Mouse (Mus musculus): Measurements from ENCODE around the gene Txnrd2.

Txnrd2 gene

DNA sequence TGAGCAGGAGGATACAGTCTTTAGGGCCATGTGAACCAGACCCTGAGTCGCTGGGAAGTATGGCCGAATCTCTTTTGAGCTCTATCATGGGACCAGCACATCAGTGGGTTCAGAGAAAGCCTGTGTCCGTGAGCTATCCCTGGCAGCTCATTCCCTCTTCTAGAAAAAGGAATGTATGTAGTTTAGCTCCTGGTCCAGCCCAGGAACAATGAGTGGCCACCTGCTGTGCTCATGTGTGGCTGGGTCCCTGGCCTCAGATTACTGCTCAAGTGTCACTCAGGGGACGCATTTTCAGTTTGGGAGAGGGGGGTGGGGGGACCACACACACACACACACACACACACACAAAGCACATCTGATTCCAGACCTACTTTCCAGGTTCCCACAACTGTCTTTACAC is 46.2 kb downstream of the Txnrd2 start:
- in situ Hi-C loops (cut with MboI; ENCODE audit: unreplicated experiment in 2 of 2), result no loop called here

DNA sequence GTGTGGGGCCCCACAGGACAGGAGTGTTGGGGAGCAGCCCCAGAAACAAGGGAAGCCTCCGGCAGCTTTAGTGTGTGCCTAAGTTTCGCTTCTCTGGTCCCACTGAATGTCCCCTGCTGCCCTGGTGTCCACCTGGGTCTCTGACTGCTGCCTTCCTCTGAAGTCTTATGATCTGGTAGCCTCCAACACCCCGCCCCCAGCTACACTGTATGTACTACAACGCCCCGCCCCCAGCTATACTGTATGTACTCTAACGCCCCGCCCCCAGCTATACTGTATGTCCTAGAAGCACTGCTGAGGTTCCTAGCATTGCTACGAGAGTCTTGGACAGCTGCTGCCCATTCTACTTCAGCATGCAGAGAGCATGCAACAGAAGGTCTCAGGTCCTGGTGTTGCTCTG is 46.8 kb downstream of the Txnrd2 start:
- in situ Hi-C loops (cut with MboI; ENCODE audit: unreplicated experiment in 2 of 2), result no loop called here

DNA sequence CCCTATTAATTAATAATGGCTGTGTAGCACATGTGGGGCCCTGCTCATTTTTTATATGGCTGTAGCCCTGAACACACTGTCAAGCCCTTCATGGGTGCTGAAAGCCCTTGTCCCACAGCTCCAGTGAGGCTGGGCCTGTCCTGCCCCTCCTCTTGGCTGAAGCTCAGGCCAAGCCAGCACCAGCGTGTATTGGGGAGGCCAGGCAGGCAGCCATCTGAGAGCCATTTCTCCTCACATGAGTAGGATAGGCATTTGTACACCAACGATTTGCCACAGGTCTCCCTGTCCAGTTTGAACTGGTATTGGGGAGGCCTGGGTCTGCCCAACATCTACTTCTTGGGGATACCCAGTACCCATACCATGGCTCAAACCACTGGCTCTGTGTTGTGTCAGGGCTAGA is 47.8 kb downstream of the Txnrd2 start:
- in situ Hi-C loops (cut with MboI; ENCODE audit: unreplicated experiment in 2 of 2), result no loop called here

DNA sequence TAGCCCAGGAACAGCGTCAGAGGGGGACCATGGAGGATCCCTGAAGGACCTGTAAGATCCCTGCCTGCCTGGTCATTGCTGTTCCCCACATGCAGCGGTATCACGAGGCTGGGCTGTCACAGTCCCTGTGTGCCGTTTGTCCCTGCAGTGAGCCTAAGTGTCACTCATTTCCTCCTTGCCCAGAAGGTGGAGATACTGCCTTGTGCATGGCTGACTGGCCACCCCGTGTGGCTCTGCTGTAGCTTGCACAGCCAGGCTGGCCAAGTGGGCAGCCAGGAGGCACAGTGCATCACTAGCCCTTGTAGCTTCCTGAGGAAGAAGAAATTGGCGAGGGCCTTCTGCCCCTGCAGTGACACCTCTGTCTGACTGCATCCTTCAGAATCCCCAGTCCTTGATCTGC is 51.8 kb downstream of the Txnrd2 start:
- in situ Hi-C loops (cut with MboI; ENCODE audit: unreplicated experiment in 2 of 2), result no loop called here

DNA sequence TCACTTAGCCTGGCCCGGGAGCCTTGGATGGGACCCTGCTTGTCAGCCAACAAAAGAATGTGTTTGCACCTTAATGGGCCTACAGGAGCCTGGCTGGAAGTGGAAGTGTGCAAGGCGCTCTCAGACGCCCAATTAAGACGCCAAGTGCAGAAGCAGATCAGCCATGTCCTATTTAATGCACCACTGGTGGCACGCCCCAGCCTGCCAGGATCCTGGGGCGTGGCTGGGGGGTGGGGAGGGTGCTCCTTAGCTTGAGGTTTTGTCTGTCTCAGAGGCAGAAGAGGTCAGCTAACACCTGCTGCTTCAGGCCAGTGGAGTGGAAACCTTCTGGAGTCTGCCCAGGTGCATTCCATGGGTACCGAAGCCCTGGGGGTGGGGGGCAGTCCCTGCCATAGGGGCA is 53.5 kb downstream of the Txnrd2 start:
- in situ Hi-C loops (cut with MboI; ENCODE audit: unreplicated experiment in 2 of 2), result no loop called here

DNA sequence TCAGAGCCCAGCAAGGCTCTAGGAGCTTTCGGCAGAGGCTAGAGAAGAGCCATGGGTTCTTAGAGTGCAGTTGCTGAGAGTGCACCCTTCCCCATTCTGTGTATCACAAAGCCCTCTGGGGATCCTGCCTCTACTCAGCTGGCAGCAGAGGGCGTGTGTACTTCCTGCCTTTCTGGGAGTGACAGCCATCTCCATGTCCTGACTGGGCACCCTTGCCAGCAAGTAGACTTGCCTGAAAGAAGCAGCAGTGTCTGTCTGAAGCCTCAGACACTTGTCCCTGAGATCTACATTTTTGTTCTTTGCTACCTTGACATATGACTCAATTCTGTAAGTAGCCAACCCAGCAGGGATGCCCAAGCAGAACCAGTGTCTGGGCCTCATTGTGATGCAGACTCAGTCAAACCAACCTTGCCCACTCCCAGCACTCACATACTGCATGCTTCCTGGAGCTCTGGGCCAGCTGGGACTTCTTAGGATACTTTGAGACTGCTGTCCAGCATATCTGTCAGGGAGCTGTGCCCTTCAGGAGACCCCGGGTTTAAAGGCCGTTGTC is 54.8 kb downstream of the Txnrd2 start:
- in situ Hi-C loops (cut with MboI; ENCODE audit: unreplicated experiment in 2 of 2), result no loop called here

DNA sequence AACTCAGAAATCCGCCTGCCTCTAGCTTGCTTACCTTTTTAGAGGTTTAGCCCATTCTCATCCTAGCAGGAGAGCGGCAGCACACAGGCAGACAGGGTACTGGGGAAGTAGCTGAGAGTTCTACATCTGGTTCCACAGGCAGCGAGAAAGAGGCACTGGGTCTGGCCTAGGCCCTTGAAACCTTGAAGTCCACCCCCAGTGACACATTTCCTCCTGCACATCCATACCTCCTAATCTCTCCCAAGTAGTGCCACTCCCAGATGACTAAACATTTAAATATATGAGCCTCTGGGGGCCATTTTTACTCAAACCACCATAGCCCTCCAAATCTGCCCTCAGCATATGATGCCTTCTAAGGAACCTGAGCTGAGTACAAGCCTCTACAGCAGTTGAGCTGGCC is 56.2 kb downstream of the Txnrd2 start:
- in situ Hi-C loops (cut with MboI; ENCODE audit: unreplicated experiment in 2 of 2), result no loop called here

DNA sequence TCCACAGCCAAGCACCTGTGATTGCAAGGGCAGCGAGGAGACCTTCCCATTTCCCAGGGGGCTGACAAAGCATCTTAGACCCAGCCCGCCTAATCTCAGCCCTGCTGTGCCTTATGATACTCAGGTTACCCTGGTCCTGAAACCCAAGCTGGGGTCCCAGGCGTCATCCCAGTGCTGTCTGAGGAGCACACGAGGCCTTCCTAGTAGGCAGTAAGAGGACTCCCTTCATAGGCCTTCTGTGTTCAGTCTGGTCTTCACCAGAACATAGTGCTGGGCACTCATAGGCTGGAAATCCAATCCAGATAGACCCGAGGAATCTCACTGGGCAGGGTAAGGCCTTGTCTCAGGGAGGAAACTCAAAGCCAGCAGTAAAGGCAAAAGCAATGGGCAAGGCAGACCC is 57.7 kb downstream of the Txnrd2 start:
- in situ Hi-C loops (cut with MboI; ENCODE audit: unreplicated experiment in 2 of 2), result no loop called here

DNA sequence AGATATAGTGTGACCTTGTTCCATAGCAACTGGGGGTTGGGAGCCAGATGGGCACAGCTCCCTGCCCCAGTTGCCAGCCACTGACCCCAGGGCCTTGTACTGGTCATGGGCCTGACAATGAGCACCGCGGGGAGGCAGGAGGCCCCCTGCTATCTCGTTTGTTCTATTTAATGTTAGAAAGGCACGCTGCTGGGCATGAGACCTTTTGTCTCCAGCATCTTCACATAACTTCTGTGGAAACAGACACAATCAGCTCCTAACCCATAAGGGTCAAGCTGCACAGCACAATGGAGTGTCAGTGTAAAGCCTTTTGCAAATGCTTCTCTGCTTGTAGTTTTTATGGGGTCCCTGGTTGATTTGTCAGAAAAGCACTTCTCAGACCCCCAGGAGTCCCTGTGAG is 58.2 kb downstream of the Txnrd2 start:
- in situ Hi-C loops (cut with MboI; ENCODE audit: unreplicated experiment in 2 of 2), result no loop called here

DNA sequence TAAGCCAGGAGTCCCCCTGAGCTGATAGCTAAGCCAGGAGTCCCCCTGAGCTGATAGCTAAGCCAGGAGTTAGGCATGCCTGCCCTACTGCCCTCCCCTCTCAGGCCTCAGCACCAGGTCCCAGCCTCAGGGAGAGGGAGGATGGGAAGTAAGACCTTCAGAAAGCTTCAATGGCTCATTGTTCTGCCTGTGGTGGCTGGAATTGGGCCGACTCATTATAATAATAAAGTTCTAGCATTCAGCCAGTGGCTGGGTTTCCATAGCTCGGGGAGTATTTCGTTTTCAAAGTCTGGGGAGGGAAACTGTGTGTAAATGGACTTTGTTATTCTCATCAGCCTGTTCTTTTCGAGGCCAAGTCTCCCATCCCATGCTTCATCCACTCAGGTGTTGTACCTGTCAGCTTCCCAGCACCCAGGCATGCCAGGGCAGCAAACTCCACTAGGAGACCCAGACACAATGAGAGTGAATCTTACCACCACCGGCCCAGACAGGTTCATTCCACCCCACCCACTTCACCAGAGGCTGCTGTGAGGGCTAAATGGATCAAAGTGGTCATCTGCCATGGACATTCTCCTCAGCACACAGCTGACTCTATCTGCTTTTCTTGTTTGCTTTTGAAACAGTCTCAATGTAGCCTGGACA is 58.7 kb downstream of the Txnrd2 start:
- in situ Hi-C loops (cut with MboI; ENCODE audit: unreplicated experiment in 2 of 2), result no loop called here

DNA sequence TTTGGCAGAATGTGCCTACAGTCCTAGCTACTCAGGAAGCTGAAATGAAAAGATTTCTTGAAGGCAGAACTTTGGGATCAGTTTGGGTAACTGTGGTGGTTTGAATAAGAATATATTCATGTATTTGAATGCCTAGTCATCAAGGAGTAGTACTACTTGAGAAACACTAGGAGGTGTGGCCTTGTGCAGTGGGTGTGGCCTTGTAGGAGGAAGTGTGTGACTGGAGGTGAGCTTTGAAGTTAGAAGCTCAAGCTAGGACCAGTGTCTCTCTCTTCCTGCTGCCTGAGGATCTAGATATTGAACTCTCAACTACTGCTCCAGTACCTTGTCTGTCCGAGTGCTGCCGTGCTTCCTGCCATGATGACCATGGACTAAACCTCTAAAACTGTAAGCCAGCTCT is 59.9 kb downstream of the Txnrd2 start:
- in situ Hi-C loops (cut with MboI; ENCODE audit: unreplicated experiment in 2 of 2), result no loop called here

DNA sequence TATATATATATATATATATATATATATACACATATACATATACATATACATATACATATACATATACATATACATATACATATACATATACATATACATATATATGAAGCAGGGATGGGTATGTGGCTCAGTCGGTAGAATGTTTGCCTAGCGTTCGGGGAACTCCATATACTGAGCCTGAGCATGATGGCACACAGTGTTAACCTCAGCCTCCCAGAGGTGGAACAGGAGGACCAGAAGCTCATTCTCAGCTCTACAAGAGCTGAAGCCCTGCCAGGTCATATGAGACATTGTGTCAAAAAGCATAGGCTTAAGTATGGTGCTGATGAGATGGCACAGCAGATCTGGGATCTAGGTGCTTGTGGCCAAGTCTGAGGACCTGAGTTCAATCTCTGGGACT is 64.1 kb downstream of the Txnrd2 start:
- in situ Hi-C loops (cut with MboI; ENCODE audit: unreplicated experiment in 2 of 2), result loop anchor here in 1 of 2 experiments (10.0 kb wide), 1 partner anchor 45 kb away; no protein-coding TSS in a partner anchor

DNA sequence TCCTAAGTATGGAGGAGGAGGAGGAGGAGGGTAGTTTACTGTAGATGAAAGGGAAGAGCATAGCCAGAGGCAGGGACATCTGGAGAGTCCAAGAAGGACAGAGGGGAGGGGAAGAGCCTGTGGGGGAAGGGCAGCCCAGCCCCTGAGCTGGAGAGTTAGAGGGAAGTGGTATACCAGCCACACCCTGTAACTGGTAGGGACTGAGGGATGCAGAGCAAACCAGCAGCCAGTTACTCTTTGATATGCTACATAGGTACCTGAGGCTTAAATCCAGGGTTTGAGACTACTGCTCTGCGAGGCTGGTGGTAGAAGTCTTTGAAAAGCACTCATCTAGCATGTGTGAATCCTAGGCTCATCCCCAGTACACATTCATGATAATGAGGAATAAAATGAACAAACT is 64.7 kb downstream of the Txnrd2 start:
- in situ Hi-C loops (cut with MboI; ENCODE audit: unreplicated experiment in 2 of 2), result loop anchor here in 1 of 2 experiments (10.0 kb wide), 1 partner anchor 46 kb away; no protein-coding TSS in a partner anchor

DNA sequence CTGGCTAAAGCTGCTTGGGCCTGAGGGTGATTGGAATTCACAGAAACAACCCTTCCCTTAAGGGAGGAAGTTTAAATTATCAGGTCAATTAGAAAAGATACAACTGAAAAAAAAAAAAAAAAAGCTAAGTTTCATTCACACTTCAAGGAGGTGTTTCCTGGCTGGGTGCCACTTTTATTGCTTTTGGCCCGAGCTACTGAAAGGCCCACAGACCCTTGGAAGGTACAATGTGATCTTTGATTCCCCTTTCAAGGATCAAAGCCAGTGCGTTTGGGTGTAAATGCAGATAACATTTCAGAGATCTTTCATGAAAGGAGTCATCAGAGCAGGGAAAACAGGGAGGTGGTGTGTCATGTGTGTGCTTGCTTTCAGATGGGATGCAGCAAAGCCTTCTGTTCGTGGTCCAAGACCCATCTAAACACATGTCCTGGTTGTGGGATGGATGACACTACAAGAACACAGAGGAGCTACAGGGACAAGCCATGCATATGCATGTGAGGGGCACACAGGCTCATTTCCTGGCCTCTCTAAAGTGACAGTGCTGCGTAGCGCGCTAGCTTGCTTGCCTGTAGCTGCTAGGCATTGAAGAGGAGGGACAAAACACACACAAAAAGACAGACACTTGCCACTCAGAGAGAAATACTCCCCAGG is 71.8 kb downstream of the Txnrd2 start:
- in situ Hi-C loops (cut with MboI; ENCODE audit: unreplicated experiment in 2 of 2), result loop anchor here in 1 of 2 experiments (5.0 to 10.0 kb wide), 2 partner anchors 36 to 53 kb away; no protein-coding TSS in a partner anchor

DNA sequence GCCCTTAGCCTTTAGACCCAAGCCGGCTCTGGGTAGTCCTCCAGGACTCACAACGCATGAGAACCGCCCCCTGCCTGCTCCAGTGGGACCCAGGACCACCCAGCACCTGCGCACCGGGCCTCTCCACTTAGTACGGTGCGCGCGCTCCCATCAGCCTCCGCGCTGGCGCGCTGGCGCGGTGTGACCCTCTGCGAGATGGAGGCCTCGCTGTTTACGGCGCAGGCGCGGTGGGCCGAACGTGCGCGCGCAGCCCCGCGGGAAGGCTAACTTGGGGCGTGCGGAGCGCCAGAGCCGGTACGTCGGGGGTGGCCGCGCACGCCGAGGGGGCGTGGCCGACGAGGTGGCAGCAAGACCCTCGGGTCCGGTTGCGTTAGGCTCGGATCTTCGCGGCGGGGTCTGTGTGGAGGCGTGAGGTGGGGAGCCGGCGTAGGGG is 72.4 kb downstream of the Txnrd2 start, which contains the start of the genes Gnb1l and Rtl10:
Gene Gnb1l (plus strand): TSS at position 156 of the 433 bp plus-strand sequence.
Gene Rtl10 (plus strand): TSS at position 344 of the 433 bp plus-strand sequence.
- in situ Hi-C loops (cut with MboI; ENCODE audit: unreplicated experiment in 2 of 2), result loop anchor here in 1 of 2 experiments (5.0 to 10.0 kb wide), 2 partner anchors 36 to 54 kb away; no protein-coding TSS in a partner anchor

DNA sequence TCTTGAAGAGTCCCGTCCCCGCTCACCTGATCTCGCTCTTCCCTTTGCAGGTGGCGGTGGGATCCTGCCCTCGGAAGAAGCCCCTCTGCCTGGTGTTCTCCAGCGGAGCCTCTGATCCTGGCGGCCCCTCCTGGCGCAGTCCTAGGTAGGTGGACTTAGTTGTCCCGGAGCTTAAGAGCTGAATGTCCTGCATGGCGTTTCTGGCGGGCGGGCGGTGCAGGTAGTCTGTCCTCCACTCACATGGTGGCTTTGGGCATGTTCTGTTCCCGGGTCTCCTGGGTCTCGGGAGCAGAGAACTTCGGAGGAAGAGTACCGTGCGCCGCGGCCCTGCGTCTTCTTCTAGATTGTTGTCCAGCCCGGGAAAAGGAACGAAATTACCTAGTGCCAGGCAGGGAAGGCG is 72.8 kb downstream of the Txnrd2 start:
- in situ Hi-C loops (cut with MboI; ENCODE audit: unreplicated experiment in 2 of 2), result loop anchor here in 1 of 2 experiments (5.0 to 10.0 kb wide), 2 partner anchors 37 to 54 kb away; no protein-coding TSS in a partner anchor

DNA sequence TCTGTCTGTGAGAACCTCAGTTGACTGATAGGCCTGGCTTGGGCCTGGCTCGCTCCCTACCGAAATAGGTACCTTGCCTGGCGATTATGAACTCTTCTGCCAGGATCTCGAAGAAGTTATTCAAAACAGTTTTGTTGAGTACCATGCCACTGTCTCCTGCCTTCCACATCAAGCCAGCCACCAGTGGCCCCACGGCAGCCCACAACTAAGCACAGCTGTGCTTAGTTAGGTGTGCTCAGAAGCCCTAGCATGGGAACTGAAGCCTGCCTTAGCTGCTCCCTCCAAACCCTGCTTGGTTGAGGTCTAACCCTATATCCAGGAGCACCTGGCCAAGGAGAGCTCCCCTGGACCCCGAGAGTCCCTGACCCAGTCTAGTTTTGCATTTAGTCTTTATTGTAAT is 75.3 kb downstream of the Txnrd2 start:
- in situ Hi-C loops (cut with MboI; ENCODE audit: unreplicated experiment in 2 of 2), result no loop called here

DNA sequence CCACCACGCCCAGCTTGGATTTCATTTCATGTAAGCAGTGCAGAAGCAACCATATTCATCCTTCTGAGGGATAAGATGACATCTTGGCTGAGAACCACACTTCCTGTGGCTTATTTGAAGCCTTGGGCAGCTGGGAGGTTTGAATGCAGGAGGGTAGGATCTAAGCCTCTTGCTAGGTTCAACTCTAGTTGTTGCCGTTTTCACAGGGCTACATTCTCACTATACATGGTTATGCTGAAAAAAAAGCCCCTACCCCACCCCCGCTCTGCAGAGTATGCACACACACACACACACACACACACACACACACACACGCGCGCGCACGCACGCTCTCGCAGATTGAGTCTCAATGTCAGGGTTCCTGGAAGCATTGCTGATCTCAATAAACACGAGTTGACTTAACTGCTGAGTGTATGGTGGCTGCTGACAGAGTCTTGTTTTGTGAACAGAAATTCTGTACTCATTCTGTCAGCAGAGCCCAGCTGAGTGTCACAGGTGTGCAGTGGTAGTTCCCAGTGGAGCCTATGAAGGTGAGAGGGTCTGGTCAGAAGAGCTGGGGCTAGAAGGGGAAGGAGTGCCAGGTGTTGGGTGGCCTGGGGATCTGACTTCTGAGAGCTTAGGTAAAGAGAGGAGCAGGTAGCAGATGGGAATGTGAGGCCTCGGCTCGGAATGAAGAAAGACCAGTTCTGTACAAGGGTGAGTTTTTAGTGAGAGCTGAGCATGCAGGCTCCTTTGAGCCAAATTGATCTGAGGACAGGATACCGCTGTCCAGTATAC is 77.6 kb downstream of the Txnrd2 start:
- in situ Hi-C loops (cut with MboI; ENCODE audit: unreplicated experiment in 2 of 2), result no loop called here

DNA sequence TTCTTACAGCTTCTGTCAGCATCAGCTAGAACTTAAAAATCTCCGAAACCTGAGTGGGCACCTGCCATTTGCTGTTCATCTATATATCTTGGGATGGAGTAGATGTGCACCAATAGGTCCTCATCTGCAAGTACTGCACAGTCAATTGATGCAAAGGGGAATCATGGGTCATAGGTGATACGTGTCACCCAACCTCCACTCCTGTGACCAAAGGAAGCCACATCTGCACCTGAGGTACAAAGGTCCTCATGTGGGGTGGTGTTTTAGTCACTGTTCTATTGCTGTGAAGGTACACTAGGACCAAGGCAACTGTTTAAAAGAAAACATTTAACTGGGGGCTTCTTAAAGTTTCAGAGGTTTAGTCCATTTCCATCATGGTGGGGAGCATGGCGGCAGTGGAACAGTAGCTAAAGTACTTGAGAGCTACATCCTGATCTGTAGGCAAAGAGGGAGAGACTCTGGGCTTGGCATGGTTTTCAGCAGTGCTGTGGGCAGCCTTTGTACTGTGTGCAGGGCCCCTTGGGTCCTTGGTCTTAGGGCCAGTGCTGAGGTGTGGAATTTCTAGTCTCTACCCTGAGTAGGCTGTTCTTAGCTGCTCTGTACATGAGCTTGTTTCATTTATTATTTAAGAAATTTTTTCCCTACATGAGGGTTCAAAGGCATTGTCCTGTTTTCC is 80.5 kb downstream of the Txnrd2 start:
- in situ Hi-C loops (cut with MboI; ENCODE audit: unreplicated experiment in 2 of 2), result no loop called here

DNA sequence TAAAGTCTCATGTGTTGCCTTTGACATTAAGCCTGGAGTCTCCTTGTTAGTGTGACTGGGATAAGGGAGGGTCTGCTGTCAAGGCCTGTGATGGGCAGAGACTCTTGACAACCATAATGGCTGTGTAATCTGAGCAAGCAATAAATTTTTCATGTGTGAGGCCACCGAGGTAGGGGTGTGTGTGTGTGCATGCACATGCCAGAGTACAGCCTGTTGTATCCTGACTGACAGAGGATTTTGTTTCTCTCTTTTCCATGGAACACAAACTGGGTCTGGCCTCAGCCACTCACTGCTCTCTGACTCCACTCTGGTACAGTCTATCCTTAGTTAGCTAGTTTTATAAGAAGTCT is 81.0 kb downstream of the Txnrd2 start:
- in situ Hi-C loops (cut with MboI; ENCODE audit: unreplicated experiment in 2 of 2), result no loop called here

All from v-Abl transformed pro-B cells (cell line).